Mouse (Mus musculus) ES-Bruce4 (cell line): Measurements from ENCODE around the gene Opa3.

Experiments
- CTCF ChIP-seq: IDR thresholded peaks from one replicate; pipeline ENCODE4 v1.8.1; 2011; ENCODE audit warnings: low read depth, low read length
- EP300 ChIP-seq: IDR thresholded peaks from 2 replicates; pipeline ENCODE4 v1.6.1; 2011; ENCODE audit warnings: low read depth, low read length; ENCODE audit not compliant: insufficient read depth
- POLR2A ChIP-seq: IDR thresholded peaks from one replicate; pipeline ENCODE4 v1.8.1; 2011; ENCODE audit warnings: low read length; ENCODE audit not compliant: insufficient read depth

GRCm38 (mm10) chr7:19267051-19267450 lies 38.9 kb downstream of the Opa3 start:
- TF ChIP-seq CTCF (no peak), POLR2A (no peak), EP300 (no peak)
